Mouse (Mus musculus): ENCODE measurements around the gene Lrmp.

Lrmp gene

GRCm38 (mm10) chr6:145115476-145116097 is at the start of gene Lrmp:
Gene Lrmp, plus strand, starts transcription at chr6:145115653.
- no peak for DNase-seq

- DNase-seq: peak; percentile 52
Measured at GRCm38 (mm10) chr6:145066416-145066815, 49.0 kb upstream of the Lrmp start.

- DNase-seq: peak; percentile 72
Measured at GRCm38 (mm10) chr6:145067679-145068078, 47.8 kb upstream of the Lrmp start.

- DNase-seq: peak; percentile 80
Measured at GRCm38 (mm10) chr6:145069397-145069796, 46.1 kb upstream of the Lrmp start.

GRCm38 (mm10) chr6:145069921-145070320 is 45.5 kb upstream of the Lrmp start:
- DNase-seq: no peak

DNA sequence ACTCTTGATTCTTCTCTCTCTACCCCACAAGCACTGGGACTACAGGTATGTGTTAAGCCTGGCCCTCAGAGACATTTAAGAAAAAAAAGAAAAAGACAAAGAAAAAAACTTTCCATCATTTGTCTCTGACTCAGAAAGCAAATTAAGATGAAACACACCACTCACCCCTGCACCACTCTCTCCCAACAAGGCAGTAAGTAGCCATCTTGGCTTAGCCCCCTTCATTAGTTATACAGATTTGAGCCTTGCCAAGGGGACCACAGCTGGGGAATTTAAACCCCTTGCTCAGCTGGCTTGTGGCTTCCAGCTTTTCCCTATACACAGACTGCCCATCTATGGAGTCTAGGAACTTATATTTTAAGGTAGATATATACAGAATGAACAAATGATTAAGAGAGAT is 41.0 kb upstream of the Lrmp start:
- DNase-seq: peak; percentile 70

- peak; percentile 83 for DNase-seq
Measured at GRCm38 (mm10) chr6:145075088-145075547, 40.3 kb upstream of the Lrmp start.

DNA sequence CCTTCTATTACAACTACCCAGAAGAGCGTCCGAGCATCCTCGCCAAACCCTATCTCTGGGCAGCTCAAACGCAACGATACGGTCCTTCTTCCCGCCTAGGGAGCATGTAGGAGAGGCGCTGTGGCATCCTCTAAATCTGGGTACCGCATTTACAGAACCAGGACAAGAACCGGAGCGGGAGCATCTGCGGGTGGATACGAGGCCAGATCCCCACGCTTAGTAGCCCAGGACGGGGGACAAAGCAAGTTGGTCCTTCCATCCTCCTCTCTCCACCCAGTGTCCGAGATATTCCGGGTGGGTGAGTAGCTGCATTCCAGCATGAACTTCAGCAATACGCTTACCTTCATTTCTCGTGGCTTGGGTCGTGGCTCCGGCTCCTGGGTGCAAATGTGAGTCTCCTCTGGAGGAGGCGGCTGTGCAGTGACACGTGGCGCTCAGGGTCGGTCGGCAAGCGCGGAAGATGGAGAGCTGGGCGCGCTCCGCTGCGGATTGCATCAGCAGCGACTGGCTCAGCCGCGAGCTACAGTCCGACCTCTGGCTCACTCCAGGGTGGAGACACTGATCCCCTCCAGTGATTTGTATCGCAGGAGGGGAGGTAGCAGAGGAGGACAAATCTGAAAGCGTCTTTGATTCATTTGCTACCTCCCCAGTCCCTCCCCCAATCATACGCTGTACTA is 39.8 kb upstream of the Lrmp start, which contains the start of gene Bcat1:
Bcat1 (minus strand) TSS at position 637 of the 677 bp plus-strand sequence.
- peak; percentile 84 for DNase-seq

- peak; percentile 49 for DNase-seq
Measured at GRCm38 (mm10) chr6:145076286-145076685, 39.2 kb upstream of the Lrmp start.

DNA sequence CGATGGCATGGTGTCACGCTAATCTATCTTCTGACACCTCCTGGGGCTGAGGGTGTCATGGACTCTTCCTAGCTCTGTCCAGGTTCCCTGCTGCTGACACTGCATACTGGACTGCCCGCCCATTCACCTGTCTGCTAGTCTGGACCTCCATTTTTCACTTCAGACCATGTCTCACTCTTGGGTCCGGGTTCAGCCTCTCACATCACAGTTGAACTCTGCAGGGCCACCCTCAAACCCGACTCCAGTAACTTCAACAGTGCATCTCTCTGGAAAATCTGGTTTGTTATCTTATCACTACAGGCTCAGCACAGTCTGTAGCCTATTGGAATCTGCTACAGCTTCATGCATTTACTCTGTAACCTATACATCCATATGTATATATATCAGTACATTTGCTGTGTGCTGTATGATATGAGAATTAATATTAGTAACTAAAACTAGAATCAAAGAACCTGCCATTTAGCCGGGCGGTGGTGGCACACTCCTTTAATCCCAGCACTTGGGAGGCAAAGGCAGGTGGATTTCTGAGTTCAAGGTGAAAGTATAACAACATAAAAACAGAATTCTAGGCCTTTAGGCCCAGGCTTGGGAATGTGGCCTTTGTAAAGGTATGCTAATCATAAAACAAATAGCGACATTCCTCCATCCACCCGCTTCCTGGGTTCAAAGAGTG is 36.2 kb upstream of the Lrmp start:
- no peak for DNase-seq

DNA sequence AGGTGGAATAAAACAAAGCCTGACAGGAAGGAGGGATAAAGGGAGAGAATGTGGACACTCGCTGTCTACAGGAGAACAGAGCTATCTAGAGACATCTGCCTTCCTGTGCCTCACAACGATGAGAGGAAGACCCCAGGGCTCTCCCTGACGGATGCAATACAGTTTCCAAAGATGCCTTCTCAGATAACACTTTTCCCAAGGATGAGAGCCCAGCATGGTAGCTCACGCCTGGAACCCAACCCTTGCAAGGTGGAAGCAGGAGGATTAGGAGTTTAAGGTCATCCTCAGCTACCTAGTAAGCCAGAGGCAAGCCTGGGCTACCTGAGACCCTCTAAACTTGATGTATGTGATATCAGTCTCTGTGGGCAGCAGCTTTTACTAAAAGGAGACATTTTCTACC is 33.7 kb upstream of the Lrmp start:
- peak; percentile 61 for DNase-seq

- DNase-seq: peak; percentile 55
Measured at GRCm38 (mm10) chr6:145084343-145085117, 30.9 kb upstream of the Lrmp start.

- no peak for DNase-seq
Measured at GRCm38 (mm10) chr6:145088451-145089113, 26.9 kb upstream of the Lrmp start.

GRCm38 (mm10) chr6:145089373-145089772 is 26.1 kb upstream of the Lrmp start:
- peak; percentile 64 for DNase-seq

DNA sequence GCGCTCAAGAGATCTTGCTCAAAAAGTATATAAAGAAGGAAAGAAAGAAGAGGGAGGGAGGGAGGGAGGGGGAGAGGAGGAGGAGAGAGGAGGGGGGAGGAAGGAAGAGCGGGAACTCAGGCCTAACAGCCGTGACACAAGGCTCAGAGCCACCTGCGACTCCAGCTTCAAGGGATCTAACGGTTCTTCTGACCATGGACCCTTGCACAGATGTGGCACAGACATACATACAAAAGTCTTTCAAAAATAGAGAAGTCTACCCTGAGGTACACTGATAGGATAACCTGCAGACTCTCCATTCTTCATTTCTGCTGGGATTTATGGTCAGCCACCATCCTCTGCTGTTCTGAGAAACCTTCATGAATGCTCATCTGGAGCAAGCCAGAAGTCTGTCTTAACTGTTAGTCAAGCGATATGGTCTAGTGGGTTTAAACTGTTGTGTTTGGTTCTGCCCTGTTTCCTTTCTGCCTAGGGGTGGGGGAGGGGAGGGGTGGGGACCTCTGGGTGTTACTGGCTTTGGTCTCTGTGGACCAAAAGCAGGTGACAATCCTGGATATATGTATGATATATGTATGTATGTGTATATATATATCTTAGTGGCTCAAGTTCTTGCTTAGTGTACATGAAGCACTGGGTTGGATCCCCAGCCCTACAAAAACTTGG is 25.1 kb upstream of the Lrmp start:
- peak; percentile 56 for DNase-seq

GRCm38 (mm10) chr6:145090928-145091327 is 24.5 kb upstream of the Lrmp start:
- DNase-seq: peak; percentile 61

DNA sequence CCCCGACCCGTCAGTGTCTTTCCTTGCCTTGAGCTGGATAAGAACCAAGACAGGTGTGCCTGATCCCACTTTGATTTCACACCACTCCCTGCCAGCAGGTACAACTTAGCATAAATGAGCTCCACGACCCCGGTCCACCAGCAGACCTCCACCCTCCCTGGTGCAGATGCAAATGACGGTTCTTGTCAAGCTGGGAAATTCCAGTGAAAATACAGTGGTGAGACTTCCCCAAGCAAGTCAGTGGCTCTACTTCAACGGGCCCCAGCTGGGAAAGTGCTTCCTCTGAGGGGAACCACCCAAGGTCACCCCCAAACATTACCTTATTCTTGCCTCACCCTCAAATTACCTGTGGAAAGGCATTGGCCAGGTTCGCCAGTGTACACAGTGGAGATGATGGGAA is 23.5 kb upstream of the Lrmp start:
- peak; percentile 77 for DNase-seq

- peak; percentile 39 for DNase-seq
Measured at GRCm38 (mm10) chr6:145093038-145093622, 22.3 kb upstream of the Lrmp start.

- DNase-seq: no peak
Measured at GRCm38 (mm10) chr6:145094431-145094830, 21.0 kb upstream of the Lrmp start.

- DNase-seq: no peak
Measured at GRCm38 (mm10) chr6:145100923-145101322, 14.5 kb upstream of the Lrmp start.

GRCm38 (mm10) chr6:145104241-145104939 is 11.1 kb upstream of the Lrmp start:
- peak; percentile 80 for DNase-seq
